Mouse (Mus musculus) frontal cortex, postnatal 25 days (tissue): ENCODE data around the gene Tub.
A peak's percentile ranks its signal among the peaks of the same experiment; 100 is the strongest.

ENCODE experiments used
- DNase-seq, 2 experiments: peaks; one replicate each; pipeline ENCODE4 v3.0.0; 2022; ENCODE audit warnings: low spot score in 2 of 2

Tub gene

GRCm38 (mm10) chr7:109029961-109030465 lies 79.9 kb downstream of the Tub start:
- no peak for DNase-seq

- no peak for DNase-seq
Measured at GRCm38 (mm10) chr7:109031331-109031730, 81.2 kb downstream of the Tub start.

GRCm38 (mm10) chr7:109032054-109032453 lies 81.9 kb downstream of the Tub start:
- DNase-seq = no peak

GRCm38 (mm10) chr7:109038121-109038735 lies 88.1 kb downstream of the Tub start:
- DNase-seq = no peak

GRCm38 (mm10) chr7:109038987-109039386 lies 88.8 kb downstream of the Tub start:
- DNase-seq = no peak

- no peak for DNase-seq
Measured at GRCm38 (mm10) chr7:109039445-109039844, 89.3 kb downstream of the Tub start.

GRCm38 (mm10) chr7:109045876-109046275 lies 95.7 kb downstream of the Tub start:
- no peak for DNase-seq

- DNase-seq = no peak
Measured at GRCm38 (mm10) chr7:109050831-109051230, 100.7 kb downstream of the Tub start.

GRCm38 (mm10) chr7:109059536-109059935 lies 109.4 kb downstream of the Tub start:
- DNase-seq = no peak

- DNase-seq = no peak
Measured at GRCm38 (mm10) chr7:109069641-109070040, 119.5 kb downstream of the Tub start.

GRCm38 (mm10) chr7:109072326-109072725 lies 122.2 kb downstream of the Tub start:
- DNase-seq = no peak

- DNase-seq = peak in 1 of 2 experiments; percentile 13
Measured at GRCm38 (mm10) chr7:109082269-109083112, 132.4 kb downstream of the Tub start.

GRCm38 (mm10) chr7:109083113-109083812 lies 133.1 kb downstream of the Tub start, which contains the start of gene Ric3:
Ric3 (minus strand) TSS chr7:109083331.
- DNase-seq = peak; percentile 78 to 87

- DNase-seq = no peak
Measured at GRCm38 (mm10) chr7:109083813-109084184, 133.7 kb downstream of the Tub start.
